Mouse (Mus musculus): Measurements from ENCODE around the gene Spsb1. TPM values are rescaled to one million over a fixed set of nuclear protein-coding genes. Genes with fewer than 3 reads are reported as not detected.
A peak's percentile ranks its signal among the peaks of the same experiment; 100 is the strongest.

The Spsb1 gene
- 10 to 100 TPM; 17.1 to 19.0 TPM for total RNA-seq (2021)

- intact Hi-C loops (cut with DNase I) = loop anchor here (2.0 to 5.0 kb wide), 3 partner anchors 68 to 203 kb away; no protein-coding TSS in a partner anchor
Observed at GRCm38 (mm10) chr4:149954893-149955439, at the start of gene Spsb1. Gene Spsb1, minus strand, starts transcription at chr4:149955043.

GRCm38 (mm10) chr4:150003641-150004040, 48.8 kb upstream of the Spsb1 start:
- intact Hi-C loops (cut with DNase I) = no loop called here
- no peak for DNase-seq (ENCODE audit: low spot score in 2 of 2)

More at GRCm38 (mm10) chr4:149954893-149955439, at the start of gene Spsb1:
- peak; percentile 93 to 95 for DNase-seq (ENCODE audit: low spot score in 2 of 2)

- DNase-seq (ENCODE audit: low spot score in 2 of 2) = no peak
- intact Hi-C loops (cut with DNase I) = no loop called here
Observed at GRCm38 (mm10) chr4:150003021-150003580, 48.3 kb upstream of the Spsb1 start.

- intact Hi-C loops (cut with DNase I) = no loop called here
- DNase-seq (ENCODE audit: low spot score in 2 of 2) = no peak
Observed at GRCm38 (mm10) chr4:150002021-150002528, 47.2 kb upstream of the Spsb1 start.

- intact Hi-C loops (cut with DNase I) = no loop called here
- DNase-seq (ENCODE audit: low spot score in 2 of 2) = no peak
Observed at GRCm38 (mm10) chr4:150001221-150001860, 46.5 kb upstream of the Spsb1 start.

- no peak for DNase-seq (ENCODE audit: low spot score in 2 of 2)
- intact Hi-C loops (cut with DNase I) = no loop called here
Observed at GRCm38 (mm10) chr4:149999931-150000555, 45.2 kb upstream of the Spsb1 start.

- no peak for DNase-seq (ENCODE audit: low spot score in 2 of 2)
- intact Hi-C loops (cut with DNase I) = no loop called here
Observed at GRCm38 (mm10) chr4:149999510-149999900, 44.7 kb upstream of the Spsb1 start.

- no peak for DNase-seq (ENCODE audit: low spot score in 2 of 2)
Observed at GRCm38 (mm10) chr4:149998786-149999509, 44.1 kb upstream of the Spsb1 start.

GRCm38 (mm10) chr4:149997999-149998398, 43.2 kb upstream of the Spsb1 start:
- intact Hi-C loops (cut with DNase I) = no loop called here
- DNase-seq (ENCODE audit: low spot score in 2 of 2) = no peak

More at GRCm38 (mm10) chr4:149998786-149999509, 44.1 kb upstream of the Spsb1 start:
- intact Hi-C loops (cut with DNase I) = no loop called here

GRCm38 (mm10) chr4:149996440-149996839, 41.6 kb upstream of the Spsb1 start:
- DNase-seq (ENCODE audit: low spot score in 2 of 2) = no peak
- intact Hi-C loops (cut with DNase I) = no loop called here

- DNase-seq (ENCODE audit: low spot score in 2 of 2) = no peak
- intact Hi-C loops (cut with DNase I) = no loop called here
Observed at GRCm38 (mm10) chr4:149995911-149996310, 41.1 kb upstream of the Spsb1 start.

- DNase-seq (ENCODE audit: low spot score in 2 of 2) = no peak
- intact Hi-C loops (cut with DNase I) = no loop called here
Observed at GRCm38 (mm10) chr4:149994218-149994617, 39.4 kb upstream of the Spsb1 start.

GRCm38 (mm10) chr4:149992670-149993032, 37.8 kb upstream of the Spsb1 start:
- no peak for DNase-seq (ENCODE audit: low spot score in 2 of 2)
- intact Hi-C loops (cut with DNase I) = no loop called here

- DNase-seq (ENCODE audit: low spot score in 2 of 2) = no peak
- intact Hi-C loops (cut with DNase I) = no loop called here
Observed at GRCm38 (mm10) chr4:149991755-149992669, 37.2 kb upstream of the Spsb1 start.

GRCm38 (mm10) chr4:149990954-149991633, 36.3 kb upstream of the Spsb1 start:
- intact Hi-C loops (cut with DNase I) = no loop called here
- DNase-seq (ENCODE audit: low spot score in 2 of 2) = no peak

- intact Hi-C loops (cut with DNase I) = no loop called here
- DNase-seq (ENCODE audit: low spot score in 2 of 2) = peak in 1 of 2 experiments; percentile 32
Observed at GRCm38 (mm10) chr4:149990212-149990953, 35.5 kb upstream of the Spsb1 start.

GRCm38 (mm10) chr4:149988931-149989556, 34.2 kb upstream of the Spsb1 start:
- intact Hi-C loops (cut with DNase I) = no loop called here
- DNase-seq (ENCODE audit: low spot score in 2 of 2) = peak; percentile 78 to 79

All from left cerebral cortex, postnatal 36 days (tissue).